Mouse (Mus musculus) heart, embryonic 11.5 days (tissue): Measurements from ENCODE around the gene Lrrc18. TPM values are rescaled to one million over a fixed set of nuclear protein-coding genes. Genes with fewer than 3 reads are reported as not detected.

Experiments used
- ATAC-seq: fragments of 200-750 bp; cut with Nextera tagmentation; replicated peaks from 2 replicates; pipeline ENCODE4 v1.8.0; 2017; ENCODE audit warnings: moderate library complexity; ENCODE audit not compliant: insufficient number of reproducible peaks, low FRiP score, low TSS enrichment
- H3K27ac ChIP-seq: fragments of 300-500 bp; sonication (generic); 2 replicates; pipeline ENCODE4 v1.5.1; 2014; ENCODE audit warnings: mild to moderate bottlenecking, low read depth, low read length
- H3K27me3 ChIP-seq: fragments of 300-500 bp; sonication (generic); 2 replicates; pipeline ENCODE4 v1.6.1; 2014; ENCODE audit warnings: mild to moderate bottlenecking, low read length, mixed read lengths; ENCODE audit not compliant: control insufficient read depth, insufficient read depth
- H3K36me3 ChIP-seq: fragments of 300-500 bp; sonication (generic); 2 replicates; pipeline ENCODE4 v1.6.1; 2014; ENCODE audit warnings: mild to moderate bottlenecking, low read length, moderate library complexity, mixed read lengths; ENCODE audit not compliant: control insufficient read depth, insufficient read depth
- H3K4me1 ChIP-seq: fragments of 300-500 bp; sonication (generic); 2 replicates; pipeline ENCODE4 v1.6.1; 2014; ENCODE audit warnings: low read length; ENCODE audit not compliant: control insufficient read depth, insufficient read depth
- H3K4me2 ChIP-seq: fragments of 300-500 bp; sonication (generic); 2 replicates; pipeline ENCODE4 v1.6.1; 2014; ENCODE audit warnings: mild to moderate bottlenecking, moderate library complexity
- H3K4me3 ChIP-seq: fragments of 300-500 bp; sonication (generic); 2 replicates; pipeline ENCODE4 v1.5.1; 2014; ENCODE audit warnings: low read depth, low read length
- H3K9ac ChIP-seq: fragments of 300-500 bp; sonication (generic); 2 replicates; pipeline ENCODE4 v1.6.1; 2014; ENCODE audit warnings: mild to moderate bottlenecking, low read depth, low read length, moderate library complexity
- H3K9me3 ChIP-seq: fragments of 300-500 bp; sonication (generic); replicated peaks from 2 replicates; pipeline ENCODE4 v1.6.1; 2016; ENCODE audit warnings: low read length; ENCODE audit not compliant: control insufficient read depth
- WGBS: fragments of 180-500 bp; shearing (Covaris S2); extraction: QIAGEN DNeasy Blood & Tissue Kit; methylation state at CpG from one replicate; pipeline ENCODE4 v1.1.7; 2014; ENCODE audit not compliant: insufficient replicate concordance; 5-methylcytosine and 5-hydroxymethylcytosine counted together
- polyA plus RNA-seq: library from polyadenylated mRNA; unstranded; fragments of >200 nt; fragmentation: Nextera tagmentation; extraction: Ambion mirVana; gene quantifications from 2 replicates; pipeline ENCODE4 v1.2.1, GENCODE M21; 2014

The Lrrc18 gene
- polyA plus RNA-seq: 0.39 and 0.45 TPM in 2 replicates

DNA sequence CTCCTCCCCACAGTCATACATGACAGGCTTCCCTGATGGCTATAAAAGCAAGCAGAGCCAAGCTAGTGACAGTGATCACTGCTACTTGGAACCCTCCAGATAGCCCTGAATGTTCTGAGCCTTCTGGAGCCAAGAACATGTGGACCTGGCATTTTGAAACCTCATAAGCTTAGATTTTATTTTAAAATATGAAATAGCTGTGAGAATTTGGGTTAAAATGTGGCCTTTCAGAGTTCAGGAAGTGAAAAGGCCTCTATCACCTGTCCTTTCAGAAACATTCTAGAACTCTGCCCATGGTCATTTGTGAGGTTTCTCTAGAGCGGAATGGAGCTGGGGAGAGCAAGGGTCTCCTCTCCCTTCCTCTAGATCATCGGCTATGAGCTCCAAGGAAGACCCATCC, at the start of gene Lrrc18:
Gene Lrrc18, plus strand, starts transcription at position 301 of the 400 bp plus-strand sequence.
- Histone ChIP-seq H3K27me3 (no peaks in the 10 kb centered on the region), H3K4me1 (peaks cover 11% of the 10 kb centered on the region), H3K4me3 (no peak within 1 kb of the TSS), H3K27ac (no peak within 1 kb of the TSS), H3K4me2 (no peak within 1 kb of the TSS), H3K36me3 (no peaks in the 10 kb centered on the region), H3K9me3 (no peaks in the 10 kb centered on the region), H3K9ac (no peak within 1 kb of the TSS)
- 86% methylated on average over 2 of the region's 2 CpGs for WGBS
- ATAC-seq: no peak

DNA sequence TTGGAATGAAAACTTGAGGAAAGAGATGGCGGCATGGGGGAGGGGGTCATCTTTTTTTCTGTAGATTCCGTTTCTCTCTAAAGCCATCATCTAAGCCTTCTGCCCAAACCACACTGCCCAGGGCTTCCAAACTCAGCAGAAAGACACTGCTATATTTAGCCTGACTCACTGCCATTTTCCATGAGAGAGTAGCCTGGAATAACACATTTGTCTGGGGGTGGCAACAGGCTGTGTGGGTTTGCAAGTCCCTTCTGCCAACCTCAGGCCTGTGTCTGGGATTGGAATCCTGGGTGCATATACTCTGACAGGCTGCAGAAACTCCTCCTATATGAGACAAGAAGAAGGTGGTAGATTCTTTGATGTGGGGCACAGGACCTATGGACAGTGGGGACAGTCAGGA, 43.7 kb upstream of the Lrrc18 start:
- H3K36me3 ChIP-seq: no peaks in the 10 kb centered on the region
- no peak overlapping the region for H3K4me3 ChIP-seq
- H3K4me1 ChIP-seq: peaks cover 12% of the 10 kb centered on the region
- no peaks in the 10 kb centered on the region for H3K9me3 ChIP-seq
- no peak overlapping the region for H3K27ac ChIP-seq
- H3K27me3 ChIP-seq: 0 out of 2 replicates have a peak, but pooled peaks cover 2% of the 10 kb centered on the region
- WGBS: 76% methylated on average over 2 of the region's 2 CpGs
- ATAC-seq: no peak
- H3K4me2 ChIP-seq: no peak overlapping the region
- no peak overlapping the region for H3K9ac ChIP-seq

DNA sequence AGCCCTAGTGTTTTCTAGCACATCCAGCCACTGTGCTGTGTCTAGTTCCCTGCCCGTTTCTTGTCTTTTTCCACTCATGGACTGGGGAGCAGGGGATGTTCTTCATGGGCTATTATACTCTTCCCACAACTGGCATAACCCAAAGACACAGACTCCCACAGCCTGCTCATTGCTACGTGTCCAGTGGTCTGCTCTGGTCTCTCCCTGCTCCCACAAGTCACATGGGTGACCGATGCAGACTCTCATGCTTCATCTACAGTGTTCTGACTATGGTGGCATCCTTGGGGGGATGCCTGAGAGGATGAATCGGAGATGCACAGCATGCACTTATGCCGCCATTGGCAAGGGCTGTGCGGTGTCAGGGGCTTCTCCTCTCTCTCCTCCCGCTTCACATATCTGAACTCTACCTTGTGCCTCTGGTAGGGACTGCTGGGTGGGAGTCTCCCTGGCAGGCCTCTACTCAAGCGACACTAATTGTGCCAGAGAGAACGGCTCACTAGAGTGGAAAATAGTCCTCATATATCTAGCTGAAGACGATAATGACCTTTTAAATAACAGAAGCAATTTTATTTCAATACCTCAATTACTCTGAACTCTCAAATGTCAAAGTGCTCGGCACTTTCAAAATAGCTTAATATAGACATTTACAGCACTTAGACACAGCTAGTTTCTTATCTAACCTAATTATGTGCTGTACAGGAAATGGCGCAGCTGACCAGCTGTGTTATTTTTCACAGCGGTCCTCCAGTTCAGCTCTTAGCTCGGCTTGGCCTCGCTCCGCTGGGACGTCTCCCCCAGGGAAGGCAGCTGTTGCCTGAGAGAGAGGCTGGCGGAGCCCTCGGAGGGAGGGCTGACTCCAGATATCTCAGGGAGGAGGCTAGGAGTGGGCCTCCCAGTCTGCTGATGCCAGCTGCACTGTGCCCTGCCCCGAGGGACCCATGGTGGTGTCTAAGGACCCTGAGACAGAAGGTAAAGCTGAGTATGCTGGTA, 40.6 kb upstream of the Lrrc18 start:
- no peak overlapping the region for H3K4me3 ChIP-seq
- no peaks in the 10 kb centered on the region for H3K36me3 ChIP-seq
- H3K27me3 ChIP-seq: 0 out of 2 replicates have a peak, but pooled peaks cover 2% of the 10 kb centered on the region
- H3K4me2 ChIP-seq: no peak overlapping the region
- peaks cover 12% of the 10 kb centered on the region for H3K4me1 ChIP-seq
- H3K9ac ChIP-seq: no peak overlapping the region
- WGBS: 53% methylated on average over 20 of the region's 20 CpGs
- 0 out of 2 replicates have a peak, but pooled peaks have one; percentile 46 for ATAC-seq
- peak overlapping the region; percentile 41; the same call in 1 of the 2 replicates for H3K27ac ChIP-seq
- no peaks in the 10 kb centered on the region for H3K9me3 ChIP-seq

DNA sequence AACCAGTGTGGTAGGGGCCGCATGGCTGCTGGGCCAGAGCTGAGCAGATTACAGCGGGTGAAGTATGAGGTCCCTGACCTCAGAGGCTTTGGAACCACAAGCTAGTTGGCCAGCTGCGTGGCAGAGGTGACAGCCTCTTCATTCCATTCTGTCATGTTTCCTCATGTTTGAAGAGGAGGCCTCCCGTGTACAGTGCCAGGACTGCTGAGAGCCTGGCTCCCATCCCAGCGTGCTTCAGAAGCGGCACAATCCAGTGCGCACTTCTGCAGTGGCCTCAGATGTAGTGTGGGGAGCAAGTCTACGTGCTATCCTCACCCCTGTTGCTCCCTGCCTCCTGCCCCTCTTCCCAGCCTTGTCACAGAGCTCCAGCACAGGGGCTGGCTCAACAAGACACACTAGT, 34.7 kb upstream of the Lrrc18 start:
- WGBS: 45% methylated on average over 8 of the region's 8 CpGs
- H3K4me3 ChIP-seq: no peak overlapping the region
- no peaks in the 10 kb centered on the region for H3K36me3 ChIP-seq
- H3K27ac ChIP-seq: no peak overlapping the region
- 0 out of 2 replicates have a peak, but pooled peaks cover 2% of the 10 kb centered on the region for H3K27me3 ChIP-seq
- no peaks in the 10 kb centered on the region for H3K9me3 ChIP-seq
- no peak for ATAC-seq
- H3K4me1 ChIP-seq: peaks cover 13% of the 10 kb centered on the region
- no peak overlapping the region for H3K4me2 ChIP-seq
- no peak overlapping the region for H3K9ac ChIP-seq

DNA sequence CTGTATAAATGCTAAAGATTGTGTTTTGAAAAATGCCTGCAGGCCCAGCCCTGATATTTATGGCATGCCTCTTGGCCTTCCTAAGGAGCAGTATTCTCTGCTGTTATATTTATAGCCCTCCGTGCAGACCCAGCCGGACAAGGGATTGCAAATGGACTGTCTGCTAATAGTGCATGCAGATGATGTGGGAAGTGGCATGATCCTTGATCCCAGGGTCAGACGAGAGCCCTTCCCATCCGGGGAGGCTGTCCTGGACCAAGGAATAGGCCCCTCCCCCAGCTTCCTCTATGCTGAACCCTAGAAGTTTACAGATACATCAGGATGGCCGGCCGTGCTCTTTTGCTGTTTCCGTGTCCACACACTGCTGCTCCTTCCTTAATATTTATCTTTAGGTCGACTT, 32.5 kb upstream of the Lrrc18 start:
- Histone ChIP-seq H3K9ac (no peak overlapping the region), H3K4me2 (no peak overlapping the region), H3K4me3 (no peak overlapping the region), H3K4me1 (peaks cover 18% of the 10 kb centered on the region), H3K9me3 (no peaks in the 10 kb centered on the region), H3K27ac (peak overlapping the region; percentile 12; the same call in 1 of the 2 replicates), H3K27me3 (no peaks in the 10 kb centered on the region), H3K36me3 (no peaks in the 10 kb centered on the region)
- 43% methylated on average over 8 of the region's 8 CpGs for WGBS
- no peak for ATAC-seq

DNA sequence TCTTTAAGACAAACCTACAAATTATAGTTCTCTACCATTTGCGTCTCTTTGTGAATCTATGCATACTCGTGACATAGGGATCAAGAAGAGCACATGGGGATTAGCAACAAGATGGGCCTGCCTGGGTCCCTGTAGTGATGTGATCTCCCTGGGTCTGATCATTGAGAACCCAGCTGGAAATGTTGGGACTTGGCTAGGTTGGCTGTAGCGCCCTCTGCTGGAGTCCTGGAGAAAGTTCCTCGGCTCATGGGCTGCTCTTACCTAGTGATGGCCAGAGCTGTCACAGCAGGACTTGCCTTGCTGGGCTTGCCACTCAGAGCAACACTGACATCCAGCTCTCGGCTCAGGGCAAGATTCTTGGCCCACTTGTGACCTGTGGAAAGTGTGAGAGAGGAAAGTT, 30.7 kb upstream of the Lrrc18 start:
- Histone ChIP-seq H3K9ac (no peak overlapping the region), H3K27me3 (no peaks in the 10 kb centered on the region), H3K36me3 (no peaks in the 10 kb centered on the region), H3K9me3 (no peaks in the 10 kb centered on the region), H3K4me3 (no peak overlapping the region), H3K4me1 (peaks cover 18% of the 10 kb centered on the region), H3K27ac (no peak overlapping the region), H3K4me2 (no peak overlapping the region)
- no peak for ATAC-seq
- 32% methylated on average over 5 of the region's 5 CpGs for WGBS

DNA sequence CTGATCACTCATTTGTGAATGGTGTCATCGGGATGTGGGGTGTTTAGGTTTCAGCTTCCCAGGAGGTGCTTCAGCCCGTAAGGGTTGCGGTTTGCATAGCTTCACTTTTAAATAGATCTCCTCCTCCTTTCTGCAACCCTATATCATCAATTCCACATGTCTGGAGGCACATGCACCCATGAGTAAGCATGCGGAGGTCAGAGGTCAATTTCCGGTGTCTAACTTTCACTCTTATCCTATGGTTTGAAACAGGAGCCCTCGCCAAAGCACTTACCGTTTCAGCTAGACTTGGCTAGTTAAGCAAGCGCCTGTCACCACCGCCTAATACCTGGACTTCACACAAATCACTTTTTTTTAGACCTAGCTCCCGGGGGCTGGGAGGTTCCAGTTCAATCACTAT, 26.4 kb upstream of the Lrrc18 start:
- Histone ChIP-seq H3K27me3 (no peaks in the 10 kb centered on the region), H3K9ac (no peak overlapping the region)
- WGBS: 70% methylated on average over 10 of the region's 10 CpGs

DNA sequence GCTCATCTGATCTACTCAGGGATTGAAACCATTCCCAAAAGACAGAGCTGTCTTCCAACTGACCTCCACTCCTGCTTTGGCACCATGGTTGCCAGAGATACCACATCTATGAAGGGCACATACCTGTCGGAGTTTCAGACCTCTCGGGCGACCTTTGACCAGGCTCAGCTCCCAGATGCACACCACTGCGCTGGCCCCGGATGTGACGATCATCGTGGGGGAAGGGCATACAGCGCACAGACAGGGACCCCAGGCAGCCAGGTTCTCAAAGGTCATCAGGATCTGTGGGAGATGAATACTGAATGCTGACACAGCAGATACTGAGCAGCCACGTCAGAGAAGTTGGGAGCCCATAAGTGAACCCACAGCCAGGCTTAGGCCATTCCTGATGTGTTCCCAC, 20.5 kb upstream of the Lrrc18 start:
- no peaks in the 10 kb centered on the region for H3K4me1 ChIP-seq
- no peak overlapping the region for H3K4me2 ChIP-seq
- H3K36me3 ChIP-seq: no peaks in the 10 kb centered on the region
- no peaks in the 10 kb centered on the region for H3K9me3 ChIP-seq
- no peaks in the 10 kb centered on the region for H3K27me3 ChIP-seq
- no peak for ATAC-seq
- no peak overlapping the region for H3K4me3 ChIP-seq
- WGBS: 71% methylated on average over 9 of the region's 9 CpGs
- no peak overlapping the region for H3K9ac ChIP-seq
- H3K27ac ChIP-seq: no peak overlapping the region

More for the DNA sequence above, 26.4 kb upstream of the Lrrc18 start:
- Histone ChIP-seq H3K9me3 (no peaks in the 10 kb centered on the region), H3K4me1 (peaks cover 5% of the 10 kb centered on the region), H3K4me2 (no peak overlapping the region), H3K36me3 (no peaks in the 10 kb centered on the region), H3K27ac (no peak overlapping the region), H3K4me3 (no peak overlapping the region)
- no peak for ATAC-seq
